Mouse (Mus musculus): ENCODE measurements around the gene Atf6.

Gene Atf6

GRCm38 (mm10) chr1:170882915-170883485 lies 15.4 kb upstream of the Atf6 start:
- DNase-seq (ENCODE audit: low spot score): no peak

- no peak for DNase-seq (ENCODE audit: low spot score)
These were observed 9.3 kb upstream of the Atf6 start for GRCm38 (mm10) chr1:170876906-170877305.

- DNase-seq (ENCODE audit: low spot score): no peak
These were observed 8.1 kb upstream of the Atf6 start for GRCm38 (mm10) chr1:170875676-170876075.

GRCm38 (mm10) chr1:170871961-170872360 lies 4.4 kb upstream of the Atf6 start:
- DNase-seq (ENCODE audit: low spot score): no peak

GRCm38 (mm10) chr1:170871402-170871801 lies 3.8 kb upstream of the Atf6 start:
- DNase-seq (ENCODE audit: low spot score): no peak

- DNase-seq (ENCODE audit: low spot score): no peak
These were observed 1.3 kb upstream of the Atf6 start for GRCm38 (mm10) chr1:170868905-170869283.

- peak; percentile 95 for DNase-seq (ENCODE audit: low spot score)
These were observed 735 bp upstream of the Atf6 start for GRCm38 (mm10) chr1:170868107-170868904.

GRCm38 (mm10) chr1:170866992-170867690 lies 430 bp downstream of the Atf6 start:
- DNase-seq (ENCODE audit: low spot score): peak; percentile 45

GRCm38 (mm10) chr1:170865406-170865805 lies 2.2 kb downstream of the Atf6 start:
- DNase-seq (ENCODE audit: low spot score): no peak

GRCm38 (mm10) chr1:170864754-170865153 lies 2.8 kb downstream of the Atf6 start:
- no peak for DNase-seq (ENCODE audit: low spot score)

GRCm38 (mm10) chr1:170864234-170864633 lies 3.3 kb downstream of the Atf6 start:
- no peak for DNase-seq (ENCODE audit: low spot score)

- no peak for DNase-seq (ENCODE audit: low spot score)
These were observed 4.5 kb downstream of the Atf6 start for GRCm38 (mm10) chr1:170863033-170863432.

- no peak for DNase-seq (ENCODE audit: low spot score)
These were observed 5.2 kb downstream of the Atf6 start for GRCm38 (mm10) chr1:170862435-170862717.

GRCm38 (mm10) chr1:170861671-170862434 lies 5.7 kb downstream of the Atf6 start:
- no peak for DNase-seq (ENCODE audit: low spot score)

GRCm38 (mm10) chr1:170858872-170859271 lies 8.7 kb downstream of the Atf6 start:
- DNase-seq (ENCODE audit: low spot score): no peak

GRCm38 (mm10) chr1:170857369-170857768 lies 10.2 kb downstream of the Atf6 start:
- no peak for DNase-seq (ENCODE audit: low spot score)

- DNase-seq (ENCODE audit: low spot score): no peak
These were observed 12.4 kb downstream of the Atf6 start for GRCm38 (mm10) chr1:170855056-170855760.

GRCm38 (mm10) chr1:170853604-170854003 lies 14.0 kb downstream of the Atf6 start:
- no peak for DNase-seq (ENCODE audit: low spot score)

GRCm38 (mm10) chr1:170850637-170851624 lies 16.6 kb downstream of the Atf6 start:
- DNase-seq (ENCODE audit: low spot score): no peak

- no peak for DNase-seq (ENCODE audit: low spot score)
These were observed 17.6 kb downstream of the Atf6 start for GRCm38 (mm10) chr1:170850007-170850406.
